Mouse (Mus musculus) intestine, embryonic 14.5 days (tissue): ENCODE measurements around the gene Cyfip2. TPM values are rescaled to one million over a fixed set of nuclear protein-coding genes. Genes with fewer than 3 reads are reported as not detected.

ENCODE experiments used
- ATAC-seq: fragments of 200-750 bp; cut with Nextera tagmentation; replicated peaks from 2 replicates; pipeline ENCODE4 v1.8.0; 2017; ENCODE audit warnings: low read depth, moderate number of reproducible peaks, moderate TSS enrichment, moderate library complexity; ENCODE audit not compliant: low FRiP score, low TSS enrichment
- DNase-seq: peaks from one replicate; pipeline ENCODE4 v3.0.0-alpha.2; 2018; ENCODE audit warnings: low spot score
- H3K27ac ChIP-seq: fragments of 300-500 bp; sonication (generic); 2 replicates; pipeline ENCODE4 v1.5.1; 2014; ENCODE audit warnings: low read depth, mild to moderate bottlenecking, control low read depth
- H3K27me3 ChIP-seq: fragments of 300-500 bp; sonication (generic); replicated peaks from 2 replicates; pipeline ENCODE4 v1.6.1; 2014; ENCODE audit warnings: low read length, control low read depth; ENCODE audit not compliant: control insufficient read depth, insufficient read depth
- H3K36me3 ChIP-seq: fragments of 300-500 bp; sonication (generic); 2 replicates; pipeline ENCODE4 v1.6.1; 2014; ENCODE audit warnings: low read length, control low read depth; ENCODE audit not compliant: control insufficient read depth, insufficient read depth
- H3K4me1 ChIP-seq: fragments of 300-500 bp; sonication (generic); replicated peaks from 2 replicates; pipeline ENCODE4 v1.6.1; 2014; ENCODE audit warnings: low read length, control low read depth, mixed read lengths; ENCODE audit not compliant: control insufficient read depth, insufficient read depth
- H3K4me2 ChIP-seq: fragments of 300-500 bp; sonication (generic); 2 replicates; pipeline ENCODE4 v1.6.1; 2014; ENCODE audit warnings: low read length
- H3K4me3 ChIP-seq: fragments of 300-500 bp; sonication (generic); 2 replicates; pipeline ENCODE4 v1.5.1; 2014; ENCODE audit warnings: low read depth, low read length, control low read depth, mixed read lengths
- H3K9ac ChIP-seq: fragments of 300-500 bp; sonication (generic); 2 replicates; pipeline ENCODE4 v1.6.1; 2014; ENCODE audit warnings: mild to moderate bottlenecking, low read length
- H3K9me3 ChIP-seq: fragments of 300-500 bp; sonication (generic); 2 replicates; pipeline ENCODE4 v1.6.1; 2016; ENCODE audit warnings: low read length, control low read depth; ENCODE audit not compliant: control insufficient read depth
- WGBS: fragments of 180-500 bp; shearing (Covaris S2); extraction: QIAGEN DNeasy Blood & Tissue Kit; methylation state at CpG from one replicate; pipeline ENCODE4 v1.1.7; 2014; 5-methylcytosine and 5-hydroxymethylcytosine counted together
- polyA plus RNA-seq: library from polyadenylated mRNA; unstranded; fragments of >200 nt; fragmentation: Nextera tagmentation; extraction: Ambion mirVana; gene quantifications from 2 replicates; pipeline ENCODE4 v1.2.1, GENCODE M21; 2014

Cyfip2 gene
- polyA plus RNA-seq, 1 experiment from 2014 or later, result 13.4 TPM

DNA sequence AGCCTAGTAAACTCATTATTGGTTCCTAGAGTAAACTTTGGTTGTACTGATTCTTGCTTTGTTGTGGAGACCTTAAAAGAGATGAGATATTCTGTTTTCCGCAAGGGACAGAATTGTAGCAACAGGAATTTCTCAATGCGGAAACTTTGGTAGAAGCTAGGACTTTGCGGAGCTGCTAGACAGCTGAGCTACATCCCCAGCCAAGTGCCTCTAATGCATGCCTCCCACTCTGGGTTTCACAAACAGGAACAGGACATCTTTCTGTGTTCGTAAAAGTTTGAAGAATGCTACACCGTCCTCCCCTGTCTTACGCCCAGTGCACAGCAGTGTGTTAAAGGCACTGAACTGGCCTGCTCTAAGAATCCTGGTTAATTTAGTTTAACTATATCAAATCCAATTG lies 136.5 kb downstream of the Cyfip2 start:
- Histone ChIP-seq H3K36me3 (no peaks in the 10 kb centered on the region), H3K4me1 (no peaks in the 10 kb centered on the region), H3K4me3 (no peak overlapping the region), H3K9ac (no peak overlapping the region), H3K9me3 (no peaks in the 10 kb centered on the region), H3K4me2 (no peak overlapping the region), H3K27ac (no peak overlapping the region), H3K27me3 (no peaks in the 10 kb centered on the region)
- DNase-seq (no peak), ATAC-seq (no peak)
- WGBS, result 84% methylated on average over 6 of the region's 6 CpGs

DNA sequence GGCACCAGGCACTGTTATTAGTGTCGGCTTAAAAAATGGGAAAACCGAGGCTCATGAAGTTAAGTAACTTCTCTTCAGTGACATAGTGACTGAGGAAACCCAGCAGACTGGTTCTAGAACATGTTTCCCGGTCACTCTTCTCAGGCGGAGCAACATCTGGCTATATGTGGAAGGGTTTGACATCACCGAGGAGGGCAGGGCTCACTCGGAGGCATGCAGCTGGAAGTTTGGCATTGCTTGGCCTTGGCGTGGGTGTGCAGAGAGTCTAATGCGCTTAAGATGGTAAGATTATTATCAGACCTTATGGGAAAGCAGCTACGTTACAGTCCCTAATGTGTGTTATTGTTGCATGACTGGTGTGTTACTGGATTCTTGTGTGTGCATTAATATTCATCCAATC lies 140.5 kb downstream of the Cyfip2 start:
- ATAC-seq, result no peak
- H3K27ac ChIP-seq, result no peak overlapping the region
- WGBS, result 93% methylated on average over 9 of the region's 9 CpGs

DNA sequence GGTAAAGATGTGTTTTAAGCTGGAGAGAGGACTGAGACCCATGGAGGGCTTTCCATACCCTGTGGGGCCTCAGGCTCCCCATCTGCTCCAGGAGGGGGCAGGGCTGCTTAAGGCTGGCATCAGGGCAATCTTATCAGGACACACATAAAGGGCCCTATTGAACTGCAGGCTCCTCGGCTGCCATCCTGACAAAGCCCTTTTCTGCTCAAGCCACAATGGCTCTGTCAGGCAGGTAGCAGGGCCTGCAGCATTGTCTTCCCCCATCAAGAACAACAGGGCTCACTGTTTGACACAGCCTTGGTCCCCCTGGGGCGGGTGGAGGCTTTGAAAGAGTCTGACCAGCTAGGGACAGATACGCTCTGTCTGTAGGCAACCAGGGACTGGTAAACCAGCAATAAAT lies 142.8 kb downstream of the Cyfip2 start:
- Histone ChIP-seq H3K9me3 (no peaks in the 10 kb centered on the region), H3K27me3 (no peaks in the 10 kb centered on the region), H3K27ac (no peak overlapping the region), H3K4me2 (no peak overlapping the region), H3K4me3 (no peak overlapping the region), H3K4me1 (0 out of 2 replicates have a peak, but pooled peaks cover 3% of the 10 kb centered on the region), H3K9ac (no peak overlapping the region), H3K36me3 (no peaks in the 10 kb centered on the region)
- no peak for DNase-seq
- no peak for ATAC-seq
- 56% methylated on average over 3 of the region's 3 CpGs for WGBS

More for the DNA sequence above, 140.5 kb downstream of the Cyfip2 start:
- H3K4me2 ChIP-seq, result no peak overlapping the region
- H3K9ac ChIP-seq, result no peak overlapping the region
- H3K9me3 ChIP-seq, result no peaks in the 10 kb centered on the region
- DNase-seq, result no peak
- H3K4me3 ChIP-seq, result no peak overlapping the region
- H3K36me3 ChIP-seq, result no peaks in the 10 kb centered on the region
- no peaks in the 10 kb centered on the region for H3K4me1 ChIP-seq
- H3K27me3 ChIP-seq, result no peaks in the 10 kb centered on the region

DNA sequence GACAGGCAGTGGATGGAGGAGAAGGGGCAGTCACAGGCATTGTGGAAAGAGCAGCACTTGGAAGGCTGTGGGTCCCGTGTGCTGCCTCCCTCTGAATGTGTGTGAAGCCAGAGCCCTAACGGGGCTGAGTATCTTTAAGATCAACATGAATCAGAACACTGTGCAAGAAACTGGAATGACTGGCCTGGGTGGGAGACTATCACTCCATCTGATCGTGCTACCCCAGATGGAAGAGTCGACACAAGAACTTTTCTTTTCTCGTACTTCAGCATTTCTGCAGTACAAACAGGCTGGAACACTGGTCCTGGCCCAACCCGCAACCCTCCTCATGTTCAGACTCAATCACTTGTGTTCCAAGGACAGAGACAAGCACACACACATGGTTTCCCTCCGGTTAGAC lies 144.2 kb downstream of the Cyfip2 start:
- 86% methylated on average over 7 of the region's 7 CpGs for WGBS
- H3K9ac ChIP-seq, result no peak overlapping the region
- no peaks in the 10 kb centered on the region for H3K27me3 ChIP-seq
- DNase-seq, result no peak
- no peak for ATAC-seq
- H3K4me2 ChIP-seq, result no peak overlapping the region
- no peaks in the 10 kb centered on the region for H3K9me3 ChIP-seq
- no peak overlapping the region for H3K4me3 ChIP-seq
- no peak overlapping the region for H3K27ac ChIP-seq
- no peaks in the 10 kb centered on the region for H3K36me3 ChIP-seq
- 0 out of 2 replicates have a peak, but pooled peaks cover 3% of the 10 kb centered on the region for H3K4me1 ChIP-seq

DNA sequence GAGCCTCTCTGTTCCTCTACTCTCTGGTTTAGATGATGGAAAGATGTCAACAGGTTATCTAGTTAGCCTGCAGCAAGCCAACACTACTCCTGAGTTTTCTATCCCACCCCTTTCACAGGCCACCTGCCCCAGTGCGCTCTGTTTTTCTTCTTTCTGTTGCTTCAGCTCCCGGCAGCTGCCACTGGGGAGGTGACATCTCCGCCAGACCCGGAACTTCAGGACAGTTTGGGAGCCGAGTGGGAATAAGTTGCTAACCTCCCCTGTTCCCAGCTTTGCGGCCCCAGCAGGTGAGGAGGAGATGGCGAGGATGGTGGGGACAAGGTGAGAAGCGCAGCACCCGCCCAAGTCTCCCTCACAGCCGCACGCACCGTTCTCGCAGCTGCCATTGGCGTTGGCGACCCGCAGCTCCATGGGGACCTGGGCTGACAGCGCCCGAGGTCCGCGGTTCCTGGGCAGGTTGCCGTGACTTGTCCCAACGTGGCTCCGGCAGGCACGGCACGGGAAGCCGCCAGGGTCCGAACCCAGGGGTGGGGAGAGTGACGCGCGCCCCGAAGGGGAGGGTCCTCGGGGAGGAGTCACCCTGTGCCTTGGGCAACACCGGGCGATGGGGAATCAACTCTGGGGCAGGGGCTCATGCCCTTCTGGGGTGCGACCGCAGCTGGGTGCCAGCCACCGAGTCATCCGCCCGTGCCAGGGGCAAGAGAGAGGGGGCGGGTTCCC lies 146.6 kb downstream of the Cyfip2 start, which contains the start of gene Nipal4:
Gene Nipal4 (minus strand): TSS at position 643 of the 720 bp plus-strand sequence.
- under 1% methylated on average over 37 of the region's 40 CpGs for WGBS
- Histone ChIP-seq H3K27ac (no peak within 1 kb of the TSS), H3K9ac (peak within 1 kb of the TSS; percentile 43), H3K4me2 (peak within 1 kb of the TSS; percentile 90), H3K27me3 (no peaks in the 10 kb centered on the region), H3K4me3 (peak within 1 kb of the TSS; percentile 57), H3K36me3 (no peaks in the 10 kb centered on the region), H3K4me1 (0 out of 2 replicates have a peak, but pooled peaks cover 3% of the 10 kb centered on the region), H3K9me3 (no peaks in the 10 kb centered on the region)
- DNase-seq (peak; percentile 75), ATAC-seq (peak; percentile 70)

DNA sequence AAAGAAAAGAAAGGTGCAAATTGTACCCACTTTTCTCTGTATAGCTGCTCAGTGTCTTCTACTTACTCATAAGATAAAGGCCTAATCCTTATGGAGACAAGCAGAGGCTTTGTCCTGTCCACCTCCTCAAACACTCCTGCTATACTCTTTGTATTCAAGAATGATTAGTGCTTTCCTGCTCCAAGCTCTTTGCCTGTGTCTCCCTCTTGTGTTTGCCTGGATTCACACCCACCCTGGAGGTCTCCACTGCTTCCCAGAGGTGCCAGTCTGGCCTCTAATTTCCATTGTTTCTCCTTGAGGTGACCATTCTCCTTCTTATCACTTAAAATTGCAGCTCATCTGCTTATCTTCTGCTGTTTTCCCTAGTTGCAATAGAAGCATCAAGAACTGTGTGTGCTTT lies 155.2 kb downstream of the Cyfip2 start:
- Histone ChIP-seq H3K4me3 (no peak overlapping the region), H3K9ac (no peak overlapping the region), H3K27me3 (no peaks in the 10 kb centered on the region), H3K27ac (no peak overlapping the region), H3K4me1 (no peaks in the 10 kb centered on the region), H3K9me3 (no peaks in the 10 kb centered on the region), H3K4me2 (no peak overlapping the region), H3K36me3 (no peaks in the 10 kb centered on the region)
- DNase-seq (no peak), ATAC-seq (no peak)

DNA sequence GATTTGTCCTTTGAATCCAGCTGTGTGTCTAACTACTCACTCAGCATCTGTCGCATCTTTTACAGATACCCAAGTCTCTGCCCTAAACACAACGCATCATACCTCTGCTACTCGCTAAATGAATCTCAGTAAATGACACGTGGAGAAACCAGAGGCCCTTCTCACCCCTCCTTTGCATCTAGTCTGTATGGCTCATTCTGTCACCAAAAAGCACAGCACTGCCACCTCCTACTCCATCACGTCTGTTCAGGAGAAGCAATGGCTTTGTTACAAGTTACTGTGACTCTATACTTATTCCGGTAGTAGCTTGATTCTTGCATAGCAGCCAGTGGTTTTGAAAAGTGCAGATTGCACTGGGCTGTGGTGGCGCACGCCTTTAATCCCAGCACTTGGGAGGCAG lies 155.7 kb downstream of the Cyfip2 start:
- H3K9ac ChIP-seq, result no peak overlapping the region
- H3K4me3 ChIP-seq, result no peak overlapping the region
- H3K27me3 ChIP-seq, result no peaks in the 10 kb centered on the region
- 89% methylated on average over 8 of the region's 8 CpGs for WGBS
- no peaks in the 10 kb centered on the region for H3K36me3 ChIP-seq
- DNase-seq (no peak), ATAC-seq (no peak)
- H3K4me1 ChIP-seq, result no peaks in the 10 kb centered on the region
- no peaks in the 10 kb centered on the region for H3K9me3 ChIP-seq
- H3K27ac ChIP-seq, result no peak overlapping the region
- no peak overlapping the region for H3K4me2 ChIP-seq

DNA sequence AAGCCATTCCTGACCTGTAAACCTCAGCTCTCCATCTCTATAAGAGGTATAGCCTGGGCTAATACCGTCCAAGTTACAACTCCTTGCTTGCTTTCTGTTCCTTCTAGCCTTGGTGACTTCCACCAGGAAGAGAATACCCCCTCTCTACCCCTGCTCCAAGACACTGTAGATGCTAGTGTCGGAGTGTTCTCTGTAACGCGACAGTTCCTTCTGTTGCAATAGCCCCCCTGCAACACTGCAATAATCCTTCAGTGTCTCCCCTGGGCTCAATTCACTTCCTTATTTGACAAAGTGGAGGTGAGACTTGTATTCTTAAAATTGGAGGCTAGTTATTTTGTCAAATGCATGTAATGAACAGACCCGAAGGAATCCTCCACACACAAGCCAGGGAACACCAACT lies 166.0 kb downstream of the Cyfip2 start:
- Histone ChIP-seq H3K9me3 (no peaks in the 10 kb centered on the region), H3K4me2 (no peak overlapping the region), H3K4me1 (no peaks in the 10 kb centered on the region), H3K36me3 (peaks cover 39% of the 10 kb centered on the region), H3K27me3 (no peaks in the 10 kb centered on the region), H3K9ac (no peak overlapping the region), H3K4me3 (no peak overlapping the region), H3K27ac (no peak overlapping the region)
- ATAC-seq (no peak), DNase-seq (no peak)
- WGBS, result 90% methylated on average over 5 of the region's 5 CpGs
